8 mouse cellular contexts compared by ENCODE assay signal in the genomic region with DNA sequence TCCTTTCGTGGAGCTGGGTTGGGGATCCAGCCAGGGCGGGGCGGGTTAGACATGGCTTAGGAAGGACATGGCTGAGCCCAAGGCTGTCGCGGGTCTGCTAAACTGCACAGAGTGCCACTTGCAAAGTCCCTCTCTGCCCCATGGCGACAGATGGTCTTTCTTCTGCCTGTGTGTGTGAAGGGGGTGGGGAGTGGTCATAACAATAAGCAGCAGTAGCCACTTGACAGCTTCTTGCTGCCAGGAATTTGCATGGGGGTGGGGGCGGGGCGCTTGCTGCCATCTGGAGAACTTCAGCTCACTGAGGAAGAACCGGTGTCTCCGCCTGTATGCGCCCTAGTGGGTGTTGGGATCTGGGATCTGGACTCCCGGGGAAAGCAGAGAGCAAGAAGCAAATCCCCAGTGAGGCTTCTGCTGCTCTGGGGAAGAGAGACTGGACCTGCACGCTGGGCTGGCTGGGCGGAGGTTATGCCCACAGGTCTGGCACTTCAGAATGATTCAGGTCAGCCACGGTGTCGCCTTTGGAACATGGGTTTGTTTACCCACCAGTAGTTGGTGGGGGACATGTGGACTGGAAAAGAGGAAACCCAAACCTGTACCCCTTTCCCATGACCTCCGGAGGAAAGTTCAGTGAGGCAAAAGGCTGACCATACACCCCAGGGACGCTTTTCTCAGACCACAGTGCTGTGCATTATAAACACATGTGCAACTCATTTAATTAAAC.
DNase-seq lines count a peak whose midpoint lies in the region; ATAC-seq and TF ChIP-seq lines count a peak whose summit lies in the region.

No protein-coding gene starts in this region.

- peaks cover 21% of the 10 kb centered on the region for H3K4me1 ChIP-seq in hindbrain, embryonic 14.5 days (replicated peaks; ENCODE audit: control insufficient read depth, insufficient read depth, low read length)
- H3K4me1 ChIP-seq in thymus, adult 2 months (replicated peaks; ENCODE audit: control insufficient read depth, insufficient read depth, low read length): no peaks in the 10 kb centered on the region

- intact Hi-C loops in left cerebral cortex, postnatal 25 days (cut with DNase I): loop anchor here (5.0 kb wide), 1 partner anchor 260 kb away; the partner anchor contains the start of gene Marcks

- H3K36me3 ChIP-seq in hindbrain, embryonic 14.5 days (replicated peaks; ENCODE audit: control insufficient read depth, insufficient read depth): no peaks in the 10 kb centered on the region
- no peaks in the 10 kb centered on the region for H3K36me3 ChIP-seq in thymus, adult 2 months (ENCODE audit: control insufficient read depth, insufficient read depth, low read length)

- peak; percentile 69 for DNase-seq in ZHBTc4 (ENCODE audit: low read depth, low spot score)
- DNase-seq in cerebellum, postnatal 14 days: peak; percentile 86 to 88
- peak; percentile 22 for DNase-seq in gastrocnemius, adult 18-20 months (ENCODE audit: low spot score)
- peak; percentile 63 for DNase-seq in hindbrain, embryonic 14.5 days (ENCODE audit: low spot score)
- peak; percentile 28 to 39 for DNase-seq in left cerebral cortex, postnatal 25 days (ENCODE audit: low spot score in 2 of 2)
- DNase-seq in right cerebral cortex, postnatal 36 days (ENCODE audit: low spot score in 2 of 2): peak; percentile 3 to 18
- DNase-seq in thymus, adult 2 months: no peak

- peak overlapping the region; percentile 31 for H3K4me3 ChIP-seq in hindbrain, embryonic 14.5 days (replicated peaks; ENCODE audit: low read length)
- no peak overlapping the region for H3K4me3 ChIP-seq in thymus, adult 2 months (ENCODE audit: control insufficient read depth, insufficient read depth, low read length)

- peak overlapping the region; percentile 73 for H3K27ac ChIP-seq in hindbrain, embryonic 14.5 days
- H3K27ac ChIP-seq in thymus, adult 2 months (ENCODE audit: control insufficient read depth, insufficient read depth, low read length): no peak overlapping the region

- WGBS in hindbrain, embryonic 14.5 days: 1% methylated on average over 18 of the region's 18 CpGs
- WGBS in thymus, adult 2 months: 66% methylated on average over 18 of the region's 18 CpGs

- H3K9ac ChIP-seq in hindbrain, embryonic 14.5 days: peak overlapping the region; percentile 55

- TF ChIP-seq POLR2A in thymus, adult 2 months (IDR thresholded peaks at IDR 0.05; ENCODE audit: control insufficient read depth, extremely low read depth, insufficient read depth, low read length, poor library complexity): no peak

- TF ChIP-seq CTCF in thymus, adult 2 months (IDR thresholded peaks at IDR 0.05; ENCODE audit: borderline replicate concordance, control insufficient read depth, extremely low read depth, insufficient read depth, low read length, poor library complexity): no peak

- peak overlapping the region; percentile 59 for H3K4me2 ChIP-seq in hindbrain, embryonic 14.5 days (replicated peaks)

- no peaks in the 10 kb centered on the region for H3K9me3 ChIP-seq in hindbrain, embryonic 14.5 days (ENCODE audit: control insufficient read depth, low read length)

- peak; percentile 96 for ATAC-seq in hindbrain, embryonic 14.5 days (ENCODE audit: low FRiP score)
- ATAC-seq in megakaryocyte-erythroid progenitor cell, adult 5-6 weeks (replicated peaks; ENCODE audit: low FRiP score, low TSS enrichment, poor library complexity, severe bottlenecking): 0 out of 2 replicates have a peak, but pooled peaks have one; percentile 18

- no peaks in the 10 kb centered on the region for H3K27me3 ChIP-seq in hindbrain, embryonic 14.5 days (ENCODE audit: control insufficient read depth, insufficient read depth, low read length)
- no peaks in the 10 kb centered on the region for H3K27me3 ChIP-seq in thymus, adult 2 months (ENCODE audit: control insufficient read depth, insufficient read depth, low read length)
